Mouse (Mus musculus) small intestine, adult 2 months (tissue): Measurements from ENCODE around the gene Vcl. TPM values are rescaled to one million over a fixed set of nuclear protein-coding genes. Genes with fewer than 3 reads are reported as not detected.

Experiments used
- H3K27ac ChIP-seq: fragments of 200-500 bp; 2 replicates; pipeline ENCODE4 v1.5.1; 2012; ENCODE audit warnings: low read depth, low read length, control low read depth, inconsistent platforms; ENCODE audit not compliant: insufficient read depth
- H3K27me3 ChIP-seq: fragments of 200-500 bp; 2 replicates; pipeline ENCODE4 v1.6.1; 2012; ENCODE audit warnings: mild to moderate bottlenecking, moderate library complexity, low read length, inconsistent platforms; ENCODE audit not compliant: control insufficient read depth, insufficient read depth
- H3K36me3 ChIP-seq: fragments of 200-500 bp; 2 replicates; pipeline ENCODE4 v1.6.1; 2012; ENCODE audit warnings: mild to moderate bottlenecking, low read length, control low read depth, inconsistent platforms; ENCODE audit not compliant: control insufficient read depth, insufficient read depth
- H3K4me1 ChIP-seq: fragments of 200-500 bp; 2 replicates; pipeline ENCODE4 v1.6.1; 2012; ENCODE audit warnings: low read length, inconsistent platforms, mixed read lengths; ENCODE audit not compliant: control insufficient read depth, insufficient read depth, insufficient read length
- H3K4me3 ChIP-seq: fragments of 200-500 bp; 2 replicates; pipeline ENCODE4 v1.5.1; 2012; ENCODE audit warnings: low read depth, mild to moderate bottlenecking, control low read depth, inconsistent platforms, low read length, moderate library complexity
- CTCF ChIP-seq: fragments of 200-500 bp; IDR thresholded peaks from 2 replicates; pipeline ENCODE4 v1.5.1; 2012; ENCODE audit warnings: low read depth, mild to moderate bottlenecking, control low read depth, inconsistent platforms, low read length, moderate library complexity, mixed read lengths; ENCODE audit not compliant: insufficient replicate concordance, insufficient read length; ENCODE audit errors: extremely low read depth
- POLR2A ChIP-seq: fragments of 200-500 bp; IDR thresholded peaks from 2 replicates; pipeline ENCODE4 v1.6.1; 2012; ENCODE audit warnings: low read depth, mild to moderate bottlenecking, control low read depth, inconsistent platforms, low read length, moderate library complexity
- WGBS: fragments of 180-500 bp; shearing (Covaris S2); methylation state at CpG from one replicate; pipeline ENCODE4 v1.1.7; 2018; 5-methylcytosine and 5-hydroxymethylcytosine counted together
- polyA plus RNA-seq: library from polyadenylated mRNA; depleted of rRNA; stranded (reverse); fragments of >200 nt; gene quantifications from 2 replicates; pipeline ENCODE4 v1.2.3, GENCODE M21; 2012

The Vcl gene
- polyA plus RNA-seq, 1 experiment = 18.5 TPM

DNA sequence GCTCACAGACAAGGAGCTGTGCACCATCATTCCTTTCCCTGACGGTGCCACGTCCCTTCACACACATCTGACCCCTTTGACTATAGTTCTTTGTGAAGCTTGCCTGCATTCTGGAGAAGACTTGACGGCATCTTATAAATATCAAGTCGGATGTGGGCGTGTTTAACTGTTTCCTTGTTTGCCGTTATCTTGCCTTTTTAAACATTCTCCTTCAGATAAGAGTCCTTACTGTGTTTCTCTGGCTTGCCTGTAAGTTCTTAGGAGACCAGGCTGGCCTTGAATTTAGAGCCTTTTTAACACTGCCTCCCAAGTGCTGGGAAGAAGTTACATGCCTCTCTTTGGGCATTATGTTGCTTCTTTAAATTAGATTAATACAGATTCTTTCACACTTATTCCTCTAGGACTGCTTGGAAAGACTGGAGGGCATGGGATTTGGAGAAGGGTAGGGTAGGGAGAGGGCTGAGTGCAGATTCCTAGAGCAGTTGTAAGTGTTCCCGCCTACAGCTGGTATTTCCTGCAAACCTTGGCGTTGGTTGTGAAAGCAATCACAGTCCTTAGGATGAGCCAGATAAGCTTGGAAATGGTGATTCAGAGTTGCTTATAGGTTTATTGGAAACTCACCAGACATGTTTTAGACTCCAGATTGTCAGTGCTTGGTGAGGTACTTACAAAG, 136.4 kb downstream of the Vcl start:
- Histone ChIP-seq H3K4me1 (peaks cover 4% of the 10 kb centered on the region; the same call in 1 of the 2 replicates), H3K4me3 (no peak overlapping the region), H3K27me3 (no peaks in the 10 kb centered on the region), H3K36me3 (no peaks in the 10 kb centered on the region), H3K27ac (no peak overlapping the region)
- no peak for TF ChIP-seq POLR2A
- no peak for TF ChIP-seq CTCF
- 21% methylated on average over 8 of the region's 8 CpGs for WGBS

- Histone ChIP-seq H3K27me3 (no peaks in the 10 kb centered on the region), H3K36me3 (no peaks in the 10 kb centered on the region), H3K4me3 (no peak overlapping the region), H3K27ac (no peak overlapping the region), H3K4me1 (peaks cover 4% of the 10 kb centered on the region; the same call in 1 of the 2 replicates)
- WGBS = 93% methylated on average over 5 of the region's 5 CpGs
- no peak for TF ChIP-seq CTCF
- no peak for TF ChIP-seq POLR2A
Measured at GRCm38 (mm10) chr14:21069594-21069993, 140.4 kb downstream of the Vcl start.

GRCm38 (mm10) chr14:21073981-21074380, 144.8 kb downstream of the Vcl start:
- no peak for TF ChIP-seq CTCF
- TF ChIP-seq POLR2A = no peak
- no peak overlapping the region for H3K27ac ChIP-seq
- H3K27me3 ChIP-seq = no peaks in the 10 kb centered on the region
- H3K4me3 ChIP-seq = no peak overlapping the region
- H3K36me3 ChIP-seq = no peaks in the 10 kb centered on the region
- WGBS = 31% methylated on average over 3 of the region's 3 CpGs
- H3K4me1 ChIP-seq = peaks cover 3% of the 10 kb centered on the region; the same call in 1 of the 2 replicates

- H3K4me1 ChIP-seq = peaks cover 3% of the 10 kb centered on the region; the same call in 1 of the 2 replicates
- no peaks in the 10 kb centered on the region for H3K36me3 ChIP-seq
- H3K27ac ChIP-seq = no peak overlapping the region
- H3K27me3 ChIP-seq = no peaks in the 10 kb centered on the region
- no peak for TF ChIP-seq POLR2A
- no peak for TF ChIP-seq CTCF
- 20% methylated on average over 11 of the region's 11 CpGs for WGBS
- no peak overlapping the region for H3K4me3 ChIP-seq
Measured at GRCm38 (mm10) chr14:21074398-21075320, 145.5 kb downstream of the Vcl start.

- TF ChIP-seq CTCF (peak; percentile 15; the same call in 1 of the 2 replicates), POLR2A (peak; percentile 70)
- WGBS = under 1% methylated on average over 59 of the region's 59 CpGs
- no peaks in the 10 kb centered on the region for H3K27me3 ChIP-seq
Measured at GRCm38 (mm10) chr14:21075751-21076500, 146.7 kb downstream of the Vcl start.

GRCm38 (mm10) chr14:21076501-21077194, 147.4 kb downstream of the Vcl start:
- no peak for TF ChIP-seq CTCF
- H3K27ac ChIP-seq = peak overlapping the region; percentile 3; the same call in 1 of the 2 replicates
- 31% methylated on average over 7 of the region's 7 CpGs for WGBS
- H3K27me3 ChIP-seq = no peaks in the 10 kb centered on the region
- H3K4me3 ChIP-seq = peak overlapping the region; percentile 63
- no peaks in the 10 kb centered on the region for H3K36me3 ChIP-seq
- H3K4me1 ChIP-seq = peaks cover 3% of the 10 kb centered on the region; the same call in 1 of the 2 replicates

More at GRCm38 (mm10) chr14:21075751-21076500, 146.7 kb downstream of the Vcl start:
- peak overlapping the region; percentile 3; the same call in 1 of the 2 replicates for H3K27ac ChIP-seq
- peaks cover 3% of the 10 kb centered on the region; the same call in 1 of the 2 replicates for H3K4me1 ChIP-seq
- H3K36me3 ChIP-seq = no peaks in the 10 kb centered on the region
- H3K4me3 ChIP-seq = peak overlapping the region; percentile 63
